Mouse (Mus musculus) forebrain, embryonic 11.5 days (tissue): ENCODE data around the gene Pafah1b2. TPM values are rescaled to one million over a fixed set of nuclear protein-coding genes. Genes with fewer than 3 reads are reported as not detected.

Source experiments
- ATAC-seq: fragments of 200-750 bp; cut with Nextera tagmentation; replicated peaks from 2 replicates; pipeline ENCODE4 v1.8.0; 2017; ENCODE audit warnings: moderate TSS enrichment; ENCODE audit not compliant: low FRiP score
- DNase-seq: peaks from one replicate; pipeline ENCODE4 v3.0.0-alpha.2; 2017; ENCODE audit warnings: low spot score
- H3K27ac ChIP-seq: fragments of 300-500 bp; sonication (generic); 2 replicates; pipeline ENCODE4 v1.5.1; 2014; ENCODE audit warnings: low read depth, low read length
- H3K27me3 ChIP-seq: fragments of 300-500 bp; sonication (generic); 2 replicates; pipeline ENCODE4 v1.6.1; 2014; ENCODE audit warnings: mild to moderate bottlenecking, low read length, mixed read lengths; ENCODE audit not compliant: control insufficient read depth, insufficient read depth
- H3K36me3 ChIP-seq: fragments of 300-500 bp; sonication (generic); 2 replicates; pipeline ENCODE4 v1.6.1; 2014; ENCODE audit warnings: mild to moderate bottlenecking, low read length, moderate library complexity, mixed read lengths; ENCODE audit not compliant: control insufficient read depth, insufficient read depth
- H3K4me1 ChIP-seq: fragments of 300-500 bp; sonication (generic); replicated peaks from 2 replicates; pipeline ENCODE4 v1.6.1; 2014; ENCODE audit warnings: low read length, mixed read lengths; ENCODE audit not compliant: control insufficient read depth, insufficient read depth
- H3K4me2 ChIP-seq: fragments of 300-500 bp; sonication (generic); 2 replicates; pipeline ENCODE4 v1.6.1; 2014; ENCODE audit warnings: low read depth, mild to moderate bottlenecking, low read length, moderate library complexity, mixed read lengths; ENCODE audit not compliant: severe bottlenecking
- H3K4me3 ChIP-seq: fragments of 300-500 bp; sonication (generic); 2 replicates; pipeline ENCODE4 v1.5.1; 2014; ENCODE audit warnings: low read depth, low read length
- H3K9ac ChIP-seq: fragments of 300-500 bp; sonication (generic); 2 replicates; pipeline ENCODE4 v1.6.1; 2014; ENCODE audit warnings: low read length
- H3K9me3 ChIP-seq: fragments of 300-500 bp; sonication (generic); 2 replicates; pipeline ENCODE4 v1.6.1; 2016; ENCODE audit warnings: low read length, mixed read lengths; ENCODE audit not compliant: control insufficient read depth
- WGBS: fragments of 180-500 bp; shearing (Covaris S2); extraction: QIAGEN DNeasy Blood & Tissue Kit; methylation state at CpG from one replicate; pipeline ENCODE4 v1.1.7; 2014; 5-methylcytosine and 5-hydroxymethylcytosine counted together
- polyA plus RNA-seq: library from polyadenylated mRNA; unstranded; fragments of >200 nt; fragmentation: Nextera tagmentation; extraction: Ambion mirVana; gene quantifications from 2 replicates; pipeline ENCODE4 v1.2.1, GENCODE M21; 2014

The Pafah1b2 gene
- polyA plus RNA-seq, 1 experiment from 2014 or later: 274 TPM

DNA sequence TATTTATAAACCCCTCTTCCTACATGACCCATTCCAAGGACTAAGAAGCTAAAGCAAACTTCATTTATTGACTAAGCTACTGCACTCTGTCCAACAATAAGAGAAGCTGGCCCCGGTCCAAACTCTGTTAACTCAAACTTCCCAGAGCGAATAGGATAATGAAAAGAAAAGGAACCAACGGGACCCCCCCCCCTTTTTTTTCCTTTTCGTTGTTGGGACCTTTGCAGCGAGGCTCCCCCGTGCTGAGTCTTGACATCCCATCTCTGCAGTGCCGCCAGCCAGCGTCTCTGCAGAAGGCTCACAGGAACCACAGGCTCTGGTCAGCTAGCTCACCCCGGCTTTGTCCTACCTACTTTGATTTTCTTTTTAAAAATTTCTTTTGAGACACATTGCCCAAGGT lies 3.3 kb upstream of the Pafah1b2 start:
- peaks cover 24% of the 10 kb centered on the region for H3K4me1 ChIP-seq

GRCm38 (mm10) chr9:46015081-46015551 lies 2.6 kb upstream of the Pafah1b2 start:
- no peak for DNase-seq
- H3K4me3 ChIP-seq: no peak overlapping the region

More for the DNA sequence above, 3.3 kb upstream of the Pafah1b2 start:
- no peak overlapping the region for H3K27ac ChIP-seq
- peak overlapping the region; percentile 30; the same call in 1 of the 2 replicates for H3K4me2 ChIP-seq
- DNase-seq (peak; percentile 54), ATAC-seq (no peak)
- H3K27me3 ChIP-seq: no peaks in the 10 kb centered on the region
- H3K9ac ChIP-seq: 0 out of 2 replicates have a peak overlapping the region, but pooled peaks have one; percentile 12
- no peak overlapping the region for H3K4me3 ChIP-seq
- WGBS: 17% methylated on average over 9 of the region's 9 CpGs
- no peaks in the 10 kb centered on the region for H3K9me3 ChIP-seq
- no peaks in the 10 kb centered on the region for H3K36me3 ChIP-seq

DNA sequence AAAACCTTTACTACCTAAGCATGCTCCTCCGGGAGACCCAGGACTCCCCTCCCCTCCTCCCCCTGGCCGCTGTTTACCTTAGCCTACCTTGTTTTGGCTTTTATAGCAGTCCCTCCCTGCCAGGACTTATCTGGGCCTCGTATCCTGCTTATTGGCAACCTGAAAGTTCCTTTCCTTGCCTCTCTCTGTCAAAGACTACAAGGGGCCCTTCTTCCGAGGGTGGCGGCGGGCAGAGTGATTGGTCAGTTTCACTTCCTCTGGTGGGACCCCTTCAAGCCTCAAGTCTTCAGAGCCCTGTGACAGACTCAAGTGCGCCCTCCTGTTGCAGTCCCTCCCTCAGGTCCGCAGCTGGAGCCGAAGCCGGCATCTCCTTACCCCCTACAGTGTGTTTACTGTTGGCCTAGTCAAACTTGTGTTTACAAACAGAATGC lies 1.8 kb upstream of the Pafah1b2 start:
- 2% methylated on average over 10 of the region's 10 CpGs for whole genome bisulfite sequencing
- peak overlapping the region; percentile 6; the same call in 1 of the 2 replicates for H3K9ac ChIP-seq

More at GRCm38 (mm10) chr9:46015081-46015551, 2.6 kb upstream of the Pafah1b2 start:
- Histone ChIP-seq H3K27me3 (no peaks in the 10 kb centered on the region), H3K4me2 (0 out of 2 replicates have a peak overlapping the region, but pooled peaks have one; percentile 19), H3K27ac (no peak overlapping the region), H3K36me3 (no peaks in the 10 kb centered on the region), H3K9ac (no peak overlapping the region), H3K9me3 (no peaks in the 10 kb centered on the region), H3K4me1 (peaks cover 24% of the 10 kb centered on the region)
- ATAC-seq: no peak
- 51% methylated on average over 8 of the region's 8 CpGs for WGBS

DNA sequence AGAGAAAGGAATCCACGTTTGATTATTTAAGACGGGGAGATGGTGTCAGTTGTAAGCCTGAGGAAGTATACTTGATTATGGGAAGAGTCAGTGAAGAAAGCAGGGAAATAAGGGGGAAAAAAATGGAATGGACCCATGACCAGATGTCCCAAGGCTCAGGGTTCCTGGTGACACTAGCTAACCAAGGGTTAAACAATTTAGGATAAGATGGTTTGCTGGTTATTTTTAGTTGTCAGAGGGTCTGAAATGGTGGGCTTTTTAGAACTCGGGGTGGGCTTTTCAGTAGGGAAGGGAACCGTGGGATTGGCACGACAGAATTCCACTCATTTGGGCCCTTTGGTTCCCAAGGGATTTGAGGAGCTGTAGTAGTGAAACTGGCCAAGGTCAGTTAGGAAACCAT lies 1.1 kb upstream of the Pafah1b2 start:
- no peaks in the 10 kb centered on the region for H3K9me3 ChIP-seq
- no peaks in the 10 kb centered on the region for H3K36me3 ChIP-seq
- H3K4me2 ChIP-seq: peak overlapping the region; percentile 73
- 3% methylated on average over 5 of the region's 5 CpGs for whole genome bisulfite sequencing
- peak overlapping the region; percentile 97 for H3K4me3 ChIP-seq
- ATAC-seq: no peak
- peaks cover 24% of the 10 kb centered on the region for H3K4me1 ChIP-seq
- DNase-seq: no peak
- H3K9ac ChIP-seq: peak overlapping the region; percentile 93
- H3K27me3 ChIP-seq: no peaks in the 10 kb centered on the region
- no peak overlapping the region for H3K27ac ChIP-seq

More for the DNA sequence above, 1.8 kb upstream of the Pafah1b2 start:
- Histone ChIP-seq H3K9me3 (no peaks in the 10 kb centered on the region), H3K36me3 (no peaks in the 10 kb centered on the region), H3K4me3 (peak overlapping the region; percentile 97), H3K4me2 (peak overlapping the region; percentile 73), H3K4me1 (peaks cover 24% of the 10 kb centered on the region), H3K27me3 (no peaks in the 10 kb centered on the region), H3K27ac (no peak overlapping the region)
- DNase-seq (peak; percentile 72), ATAC-seq (no peak)

DNA sequence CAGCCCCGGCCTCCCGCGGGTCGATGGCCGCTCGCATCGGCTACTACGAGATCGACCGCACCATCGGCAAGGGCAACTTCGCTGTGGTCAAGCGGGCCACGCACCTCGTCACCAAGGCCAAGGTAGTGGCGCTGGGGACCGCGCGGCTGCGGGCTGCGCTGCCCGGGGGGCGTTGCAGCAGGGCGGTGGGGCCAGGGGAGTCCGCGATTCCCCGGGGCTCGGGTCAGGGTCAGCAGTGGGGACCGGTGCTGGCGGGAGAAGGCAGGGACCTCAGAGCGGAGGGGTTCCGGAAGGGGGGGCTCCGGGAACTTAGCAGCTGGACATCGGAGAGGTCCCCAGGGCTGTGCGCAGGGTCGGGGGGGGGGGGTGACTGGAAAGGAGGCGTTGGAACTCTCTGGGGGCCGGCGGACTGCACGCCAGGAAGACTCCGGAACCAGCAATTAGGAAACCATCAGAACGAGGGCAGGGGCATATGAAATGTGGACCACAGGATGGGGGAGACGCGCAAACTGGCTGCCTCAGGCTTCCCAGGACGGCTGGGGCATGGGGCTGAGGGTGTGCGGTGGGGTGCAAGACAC lies 608 bp upstream of the Pafah1b2 start:
- Histone ChIP-seq H3K4me3 (peak overlapping the region; percentile 97), H3K27ac (peak overlapping the region; percentile 74), H3K4me2 (peak overlapping the region; percentile 73), H3K36me3 (no peaks in the 10 kb centered on the region), H3K4me1 (peaks cover 24% of the 10 kb centered on the region), H3K27me3 (no peaks in the 10 kb centered on the region), H3K9ac (peak overlapping the region; percentile 93), H3K9me3 (no peaks in the 10 kb centered on the region)
- no peak for DNase-seq
- WGBS: under 1% methylated on average over 45 of the region's 46 CpGs
- ATAC-seq: peak; percentile 57

DNA sequence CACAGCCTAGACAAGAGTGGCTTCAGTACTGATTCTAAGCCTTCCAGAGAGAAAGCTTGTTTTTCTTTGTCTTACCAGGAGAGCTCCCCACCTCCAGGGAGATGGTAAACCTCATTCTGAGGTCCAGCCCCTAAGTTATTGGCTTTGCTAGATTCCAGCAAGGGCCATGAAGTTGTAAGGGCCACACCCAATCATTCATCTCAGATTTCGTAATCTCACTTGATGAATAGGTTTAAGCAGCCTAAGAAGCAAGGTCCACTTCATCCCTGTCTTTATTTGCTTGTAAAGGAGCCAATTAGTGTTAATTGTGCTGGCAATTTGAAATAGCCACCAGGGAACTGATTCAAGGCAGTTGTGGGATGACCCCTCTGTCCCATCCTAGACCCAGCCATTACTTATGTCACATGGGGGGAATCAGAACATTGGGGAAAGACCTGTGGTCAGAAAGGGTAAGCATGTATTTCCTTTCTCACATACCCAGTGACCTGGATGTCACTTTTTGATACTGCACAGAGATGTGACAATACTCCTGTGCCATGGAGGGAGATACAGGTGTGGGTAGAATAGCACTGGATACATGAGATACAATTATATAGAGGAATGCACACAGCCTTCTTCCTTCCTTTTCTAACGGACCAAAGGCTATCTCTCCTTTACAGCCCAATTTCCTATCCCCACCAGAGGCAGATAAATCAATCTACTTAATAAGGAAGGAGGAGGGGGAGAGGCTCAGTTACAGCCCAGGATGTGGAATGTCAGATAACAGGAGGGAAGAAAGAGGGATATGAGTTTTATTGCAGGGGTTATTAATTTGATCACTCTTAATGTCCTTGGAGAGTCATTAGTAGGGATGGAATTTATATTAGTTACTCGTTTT lies 1.2 kb downstream of the Pafah1b2 start:
- no peaks in the 10 kb centered on the region for H3K27me3 ChIP-seq
- H3K9ac ChIP-seq: no peak overlapping the region; the same call in 1 of the 2 replicates
- no peak for DNase-seq
- no peaks in the 10 kb centered on the region for H3K9me3 ChIP-seq
- peaks cover 20% of the 10 kb centered on the region for H3K4me1 ChIP-seq
- H3K36me3 ChIP-seq: no peaks in the 10 kb centered on the region
- H3K4me3 ChIP-seq: peak overlapping the region; percentile 97; the same call in 1 of the 2 replicates
- no peak for ATAC-seq
- H3K27ac ChIP-seq: no peak overlapping the region
- WGBS: 61% methylated on average over 3 of the region's 3 CpGs
- H3K4me2 ChIP-seq: peak overlapping the region; percentile 73

DNA sequence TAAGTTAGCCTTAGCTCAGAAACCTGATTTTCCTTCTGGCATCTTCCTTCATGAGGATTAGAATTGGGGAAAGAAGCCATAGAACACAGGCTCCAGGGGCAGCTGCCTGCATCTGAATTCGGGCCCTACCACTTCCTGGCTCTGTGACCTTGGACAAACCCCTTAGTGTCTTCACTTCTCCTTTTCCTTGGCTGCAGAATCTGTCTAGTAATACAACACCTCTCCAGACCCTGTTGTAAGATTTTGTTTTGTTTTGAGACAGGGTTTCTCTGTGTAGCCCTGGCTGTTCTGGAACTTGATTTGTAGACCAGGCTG lies 2.9 kb downstream of the Pafah1b2 start:
- DNase-seq: no peak
- 68% methylated on average over 1 of the region's 1 CpGs for WGBS
- H3K4me1 ChIP-seq: peaks cover 8% of the 10 kb centered on the region

DNA sequence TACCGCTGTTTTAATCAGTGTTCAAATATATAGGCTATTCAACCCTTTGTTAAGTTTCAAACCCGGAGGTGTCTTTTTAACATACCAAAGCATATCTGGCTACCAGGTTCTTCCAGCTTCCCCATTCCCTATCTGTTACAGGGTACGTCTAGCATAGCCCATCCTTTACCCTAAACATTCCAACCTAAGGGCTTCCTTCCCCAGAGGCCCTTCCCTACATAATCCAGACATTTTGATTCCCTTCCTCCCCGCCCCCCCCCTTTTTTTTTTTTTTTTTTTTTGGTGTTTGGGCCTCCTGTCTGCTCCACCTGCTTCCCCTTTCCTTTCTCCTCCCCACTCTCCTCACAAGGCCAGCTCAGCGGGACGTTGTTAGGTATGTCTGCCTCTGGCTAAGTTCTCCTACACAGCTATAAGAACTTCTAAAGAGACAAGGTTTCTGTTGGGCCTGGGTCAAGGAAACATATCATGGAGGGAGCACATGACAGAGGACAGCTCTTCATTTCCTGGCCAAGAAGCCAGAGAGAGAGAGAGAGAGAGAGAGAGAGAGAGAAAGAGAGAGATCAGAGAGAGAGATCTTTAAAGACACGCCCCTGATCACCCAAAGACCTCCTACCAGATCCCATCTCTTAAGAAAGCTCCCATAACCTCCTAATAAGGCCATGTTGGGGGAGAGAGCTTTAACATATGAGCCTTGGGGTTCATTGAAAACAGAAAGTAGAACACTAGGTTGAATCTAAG lies 3.4 kb downstream of the Pafah1b2 start:
- Histone ChIP-seq H3K4me3 (no peak overlapping the region), H3K27me3 (no peaks in the 10 kb centered on the region), H3K9me3 (no peaks in the 10 kb centered on the region), H3K27ac (no peak overlapping the region), H3K4me1 (peaks cover 4% of the 10 kb centered on the region), H3K4me2 (no peak overlapping the region), H3K9ac (no peak overlapping the region), H3K36me3 (no peaks in the 10 kb centered on the region)
- no peak for ATAC-seq
- DNase-seq: no peak
- WGBS: 81% methylated on average over 6 of the region's 7 CpGs

More for the DNA sequence above, 2.9 kb downstream of the Pafah1b2 start:
- Histone ChIP-seq H3K36me3 (no peaks in the 10 kb centered on the region), H3K4me2 (no peak overlapping the region), H3K9me3 (no peaks in the 10 kb centered on the region), H3K4me3 (no peak overlapping the region), H3K27me3 (no peaks in the 10 kb centered on the region), H3K27ac (no peak overlapping the region), H3K9ac (no peak overlapping the region)
- no peak for ATAC-seq
